Mouse (Mus musculus): ENCODE results near the gene Smcr8.

Gene Smcr8

DNA sequence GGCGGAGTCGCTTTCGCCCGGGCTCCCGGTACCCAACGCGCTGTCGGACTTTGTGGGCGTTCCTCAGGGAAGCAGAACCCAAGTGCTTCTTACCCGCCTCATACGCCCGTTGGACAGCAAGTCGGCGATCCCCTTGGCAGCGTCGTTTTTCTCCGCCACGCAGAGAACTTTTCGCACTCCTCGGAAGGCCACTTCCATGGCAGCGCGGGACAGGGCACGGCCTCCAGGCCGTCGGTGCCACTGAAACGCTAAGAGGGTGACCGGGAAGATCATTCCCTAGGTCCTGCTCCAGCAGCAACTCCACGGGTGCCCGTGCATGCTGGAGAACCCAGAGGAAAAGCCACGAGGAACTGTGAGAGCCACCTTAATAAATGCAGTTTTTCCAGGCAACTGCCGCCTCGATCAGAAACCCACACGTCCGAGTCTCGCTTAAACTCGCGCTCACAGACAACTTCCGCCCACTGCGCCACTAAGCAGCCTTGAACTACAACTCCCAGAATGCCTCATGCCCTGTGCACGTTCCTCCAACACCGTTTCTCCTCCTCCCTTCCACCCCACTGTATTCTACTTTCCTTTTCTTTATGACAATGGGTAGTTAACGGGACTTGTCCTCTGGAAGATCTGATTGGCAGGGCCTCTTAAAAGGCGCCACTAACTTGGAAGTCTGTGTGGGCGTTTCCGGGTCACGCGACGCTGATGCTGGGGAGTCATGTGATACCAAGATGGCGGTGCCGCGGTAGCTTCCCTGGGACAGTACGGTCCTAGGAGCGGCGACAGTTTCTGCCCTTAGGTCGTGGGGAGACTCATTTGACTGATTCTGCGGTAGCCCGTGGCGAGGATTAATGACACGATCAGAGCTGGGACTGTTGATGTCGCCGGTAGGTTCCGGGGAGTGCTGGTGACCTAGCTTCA lies at the start of gene Smcr8, which contains the start of gene Top3a:
Gene Smcr8 (plus strand): TSS at position 696 of the 912 bp plus-strand sequence.
Gene Top3a (minus strand): TSS at position 537 of the 912 bp plus-strand sequence.
- DNase-seq (ENCODE audit: low spot score): peak; percentile 96

- DNase-seq (ENCODE audit: low spot score): peak; percentile 97
Observed at GRCm38 (mm10) chr11:60728260-60728761, 49.0 kb upstream of the Smcr8 start, which contains the start of gene Mief2. TSS of gene Mief2 (plus strand) at chr11:60728398.

- no peak for DNase-seq (ENCODE audit: low spot score)
Observed at GRCm38 (mm10) chr11:60729217-60729641, 48.1 kb upstream of the Smcr8 start.

- no peak for DNase-seq (ENCODE audit: low spot score)
Observed at GRCm38 (mm10) chr11:60730169-60730568, 47.2 kb upstream of the Smcr8 start.

DNA sequence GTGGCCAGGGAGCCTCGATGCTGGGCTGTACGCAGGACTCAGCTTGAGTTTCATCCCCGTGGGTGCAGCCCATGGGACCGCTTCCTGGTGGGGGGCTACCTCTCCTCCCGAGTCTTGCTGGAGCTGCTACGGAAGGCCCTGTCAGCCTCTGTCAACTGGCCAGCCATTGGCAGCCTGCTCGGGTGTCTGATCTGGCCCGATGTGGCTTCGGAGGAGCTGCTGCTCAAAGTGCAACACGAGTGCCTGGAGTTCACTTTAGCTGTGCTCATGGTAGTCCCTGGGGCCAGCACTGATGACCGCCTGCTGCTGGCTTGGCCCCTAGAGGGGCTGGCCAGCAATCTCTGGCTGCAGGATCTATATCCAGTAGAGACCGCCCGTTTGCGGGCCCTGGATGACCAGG lies 46.1 kb upstream of the Smcr8 start:
- DNase-seq (ENCODE audit: low spot score): no peak

DNA sequence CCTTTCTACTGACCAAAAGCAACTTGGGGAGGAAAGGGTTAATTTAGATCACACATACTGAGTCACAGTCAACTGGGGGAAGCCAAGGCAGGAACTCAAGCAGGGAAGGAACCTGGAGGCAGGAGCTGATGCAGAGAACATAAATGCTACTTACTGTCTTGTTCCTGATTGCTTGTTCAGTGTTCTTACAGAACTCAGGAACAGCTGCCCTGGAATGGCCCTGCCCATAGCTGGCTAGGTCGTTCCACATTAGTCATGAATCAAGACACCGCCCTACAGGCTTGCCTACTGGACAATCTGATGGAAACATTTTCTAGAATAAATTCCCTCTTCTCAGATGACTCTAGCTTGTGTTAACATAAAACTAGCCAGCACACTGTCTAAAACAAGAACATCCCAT lies 43.1 kb upstream of the Smcr8 start:
- no peak for DNase-seq (ENCODE audit: low spot score)

GRCm38 (mm10) chr11:60735191-60735590 lies 42.1 kb upstream of the Smcr8 start:
- no peak for DNase-seq (ENCODE audit: low spot score)

GRCm38 (mm10) chr11:60736491-60736890 lies 40.8 kb upstream of the Smcr8 start:
- no peak for DNase-seq (ENCODE audit: low spot score)

DNA sequence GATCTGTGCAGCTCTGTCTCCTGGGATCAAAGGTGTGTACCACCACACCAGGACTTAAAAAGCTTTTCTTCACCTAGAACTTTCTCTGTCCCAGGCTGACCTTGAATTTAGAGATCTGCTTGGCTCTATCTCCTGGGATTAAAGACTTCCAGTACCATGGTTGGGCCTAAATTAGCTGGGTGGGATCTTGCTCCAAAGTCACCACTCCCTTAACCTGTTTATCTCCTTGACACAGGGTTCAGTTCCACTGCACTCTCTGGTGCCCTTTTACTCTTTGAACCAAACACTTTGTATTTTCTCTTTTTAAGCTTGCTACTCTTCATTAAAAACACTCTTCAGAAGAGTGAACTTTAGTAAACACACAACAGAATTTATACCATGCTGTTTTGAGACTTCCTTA lies 39.9 kb upstream of the Smcr8 start:
- no peak for DNase-seq (ENCODE audit: low spot score)

GRCm38 (mm10) chr11:60740321-60740720 lies 37.0 kb upstream of the Smcr8 start:
- no peak for DNase-seq (ENCODE audit: low spot score)

DNA sequence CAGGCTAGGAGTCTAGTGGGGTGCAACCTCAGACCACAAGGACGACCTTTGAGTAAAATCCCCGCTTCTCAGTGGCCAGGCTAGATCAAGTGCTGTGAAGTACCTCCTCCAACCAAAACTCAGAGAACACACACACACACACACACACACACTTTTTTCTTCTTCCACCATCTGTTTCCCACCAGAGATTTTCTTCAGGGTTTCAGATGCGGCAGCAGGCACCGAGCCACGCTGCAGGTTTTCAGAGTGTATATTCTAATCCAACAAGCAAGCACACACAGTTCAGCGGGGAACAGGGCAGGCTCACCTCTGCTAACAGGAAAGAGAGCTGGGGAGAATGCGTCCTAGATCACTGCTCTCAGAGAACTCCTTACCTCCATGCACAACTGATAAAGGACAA lies 21.8 kb upstream of the Smcr8 start:
- no peak for DNase-seq (ENCODE audit: low spot score)

DNA sequence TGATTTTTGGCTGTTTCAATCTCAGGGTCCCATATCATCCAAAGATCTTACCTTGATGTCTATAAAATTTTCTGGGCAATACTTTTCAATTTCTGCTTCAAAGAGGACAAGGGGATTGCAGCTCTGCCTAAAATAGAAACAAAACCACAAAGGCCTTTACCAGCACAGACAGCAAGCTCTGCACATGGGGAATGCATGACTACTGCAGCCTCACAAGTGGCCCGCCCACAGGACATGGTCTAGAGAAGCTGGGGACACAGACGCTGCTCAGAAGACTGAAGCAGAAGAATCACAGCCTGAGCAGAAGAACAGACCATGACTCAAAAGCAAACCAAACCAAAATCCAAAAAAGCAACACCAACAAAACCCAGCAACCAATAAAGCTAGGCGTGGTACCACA lies 15.6 kb upstream of the Smcr8 start:
- no peak for DNase-seq (ENCODE audit: low spot score)

GRCm38 (mm10) chr11:60766969-60767368 lies 10.4 kb upstream of the Smcr8 start:
- no peak for DNase-seq (ENCODE audit: low spot score)

- no peak for DNase-seq (ENCODE audit: low spot score)
Observed at GRCm38 (mm10) chr11:60769322-60769721, 8.0 kb upstream of the Smcr8 start.

DNA sequence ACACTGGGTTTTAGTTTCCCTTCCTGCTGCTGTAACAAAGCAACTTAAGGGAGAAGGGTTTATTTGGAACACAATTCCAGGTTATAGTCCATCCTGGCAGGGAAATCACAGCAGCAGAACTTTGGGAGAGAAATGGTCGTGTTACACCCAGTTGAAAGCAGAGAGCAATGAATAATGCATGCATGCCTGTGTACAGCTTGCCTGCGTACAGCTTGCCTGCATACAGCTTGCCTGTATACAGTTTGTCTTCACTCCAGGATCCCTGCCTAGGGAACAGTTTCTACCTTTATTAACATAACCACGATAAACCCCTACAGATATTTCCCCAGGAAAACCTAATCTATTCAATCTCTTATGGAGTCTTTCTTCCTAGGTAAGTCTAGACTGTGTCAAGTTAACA lies 6.5 kb upstream of the Smcr8 start:
- DNase-seq (ENCODE audit: low spot score): no peak

GRCm38 (mm10) chr11:60772161-60772560 lies 5.2 kb upstream of the Smcr8 start:
- DNase-seq (ENCODE audit: low spot score): no peak

DNA sequence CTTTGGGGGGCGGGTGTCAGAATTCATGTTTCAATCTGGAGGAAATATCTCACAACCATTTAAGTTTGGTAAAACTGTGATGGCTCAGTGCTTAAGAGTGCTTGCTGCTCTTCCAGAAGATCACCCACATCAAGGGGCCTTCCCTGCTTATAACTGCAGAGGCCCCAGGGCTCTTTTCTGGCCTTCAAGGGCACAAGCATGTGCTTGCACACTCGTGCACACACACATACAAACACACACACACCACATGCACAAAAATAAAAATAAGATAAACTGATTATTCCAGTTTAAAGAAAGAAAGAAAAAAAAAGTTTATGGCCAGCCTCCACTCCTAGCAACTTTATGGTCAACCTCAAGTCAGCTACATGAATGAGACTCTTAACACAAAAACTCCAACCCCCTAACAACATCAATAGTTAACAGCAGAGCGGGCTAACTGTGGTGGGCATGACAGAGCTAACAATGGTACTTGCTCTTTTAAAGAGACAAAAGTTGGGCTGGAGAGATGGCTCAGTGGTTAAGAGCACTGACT lies 3.1 kb upstream of the Smcr8 start:
- DNase-seq (ENCODE audit: low spot score): no peak

- no peak for DNase-seq (ENCODE audit: low spot score)
Observed at GRCm38 (mm10) chr11:60774841-60775240, 2.5 kb upstream of the Smcr8 start.

- no peak for DNase-seq (ENCODE audit: low spot score)
Observed at GRCm38 (mm10) chr11:60775578-60775977, 1.7 kb upstream of the Smcr8 start.

DNA sequence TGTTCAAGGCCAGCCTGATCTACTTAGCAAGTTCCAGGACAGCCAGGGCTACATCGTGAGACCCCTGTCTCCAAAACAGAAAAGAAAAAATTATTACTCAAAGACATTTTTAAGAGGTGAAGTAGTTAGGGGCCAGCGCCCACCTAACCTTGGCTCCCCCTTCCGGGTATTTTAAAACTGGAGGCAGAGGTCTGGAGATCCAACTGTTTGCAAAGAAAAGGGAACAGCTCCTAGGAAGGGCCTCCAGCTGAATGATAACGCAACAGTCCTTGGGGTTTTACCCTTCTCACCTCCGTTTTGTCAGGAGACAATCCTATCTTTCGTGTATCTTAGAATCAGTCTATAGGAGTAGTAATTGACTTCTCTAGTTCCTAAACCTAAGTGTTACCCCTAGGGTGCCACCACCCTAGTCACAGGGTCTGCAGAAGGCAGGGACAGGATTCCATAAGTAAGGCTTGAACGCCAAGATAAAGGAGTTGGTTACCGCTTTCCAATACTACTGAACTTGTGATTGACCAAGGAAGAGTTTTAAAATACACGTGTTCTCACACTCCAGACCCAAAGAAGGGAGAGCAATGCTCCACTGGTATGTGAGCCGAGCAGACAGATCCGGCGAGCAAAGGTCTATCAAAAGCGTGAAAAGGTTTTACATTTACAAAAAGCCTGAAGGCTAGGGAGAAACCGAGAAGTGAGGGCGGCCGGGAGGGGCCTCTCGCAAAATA lies 1.1 kb upstream of the Smcr8 start:
- no peak for DNase-seq (ENCODE audit: low spot score)

- no peak for DNase-seq (ENCODE audit: low spot score)
Observed at GRCm38 (mm10) chr11:60777801-60778370, 562 bp downstream of the Smcr8 start.

DNA sequence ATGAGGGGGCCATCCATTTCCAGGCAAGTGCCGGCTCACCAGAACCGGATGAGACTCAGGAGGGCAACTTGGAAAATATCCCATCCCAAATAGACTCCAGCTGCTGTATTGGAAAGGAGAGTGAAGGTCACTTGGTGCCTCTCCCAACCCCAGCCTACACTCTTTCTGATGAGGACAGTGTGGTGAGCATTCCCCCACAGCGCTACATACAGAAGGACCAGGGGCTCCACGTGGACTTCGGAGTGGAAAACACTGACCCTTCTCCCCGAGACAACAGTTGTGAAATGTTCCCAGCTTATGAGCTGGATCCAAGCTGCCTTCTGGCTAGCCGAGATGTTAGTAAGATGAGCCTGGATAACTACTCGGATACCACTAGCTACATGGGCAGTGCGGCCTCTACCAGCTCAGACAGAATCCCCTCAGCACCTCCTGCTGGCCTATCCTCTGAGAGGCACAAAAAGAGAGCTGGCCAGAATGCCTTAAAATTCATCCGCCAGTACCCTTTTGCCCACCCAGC lies 2.4 kb downstream of the Smcr8 start:
- DNase-seq (ENCODE audit: low spot score): no peak

Data from embryo, embryonic 10 days (tissue).